Mouse (Mus musculus) ES-Bruce4 (cell line): Measurements from ENCODE around the gene Nrxn3.

Experiments used
- CTCF ChIP-seq: IDR thresholded peaks from one replicate; pipeline ENCODE4 v1.8.1; 2011; ENCODE audit warnings: low read depth, low read length
- POLR2A ChIP-seq: IDR thresholded peaks from one replicate; pipeline ENCODE4 v1.8.1; 2011; ENCODE audit warnings: low read length; ENCODE audit not compliant: insufficient read depth

GRCm38 (mm10) chr12:89561989-89562565 is 839.4 kb downstream of the Nrxn3 start:
- TF ChIP-seq CTCF = no peak
- no peak for TF ChIP-seq POLR2A
